Mouse (Mus musculus): ENCODE data around the gene Edil3.
"Not testable (repeated sequence)": the region's sequence is repeated elsewhere in the genome, so short reads cannot be mapped to it uniquely, and the experiment has no call there.

DNA sequence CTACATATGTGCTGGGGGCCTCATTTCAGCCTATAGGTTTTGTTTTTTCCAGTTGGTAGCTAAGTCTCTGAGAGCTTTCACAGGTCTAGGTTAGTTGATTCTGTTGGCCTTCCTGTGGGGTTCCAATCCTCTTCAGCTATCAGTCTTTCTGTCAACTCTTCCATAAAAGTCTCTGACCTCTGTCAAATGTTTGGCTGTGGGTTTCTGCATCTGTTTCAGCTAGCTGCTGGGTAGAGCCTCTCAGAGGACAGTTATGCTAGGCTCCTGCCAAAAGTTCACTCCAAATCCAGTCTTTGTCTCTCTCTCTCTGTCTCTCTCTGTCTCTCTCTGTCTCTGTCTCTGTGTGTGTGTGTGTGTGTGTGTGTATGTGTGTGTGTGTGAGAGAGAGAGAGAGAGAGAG, 248.9 kb downstream of the Edil3 start:
- TF ChIP-seq GATA1, TAL1 (IDR thresholded peaks at IDR 0.05; ENCODE audit: low read length): not testable (repeated sequence)

All from erythroblast, embryonic 14.5 days (primary cell).